Mouse (Mus musculus) lung, embryonic 14.5 days (tissue): Measurements from ENCODE around the gene Gpr146. TPM values are rescaled to one million over a fixed set of nuclear protein-coding genes. Genes with fewer than 3 reads are reported as not detected.
"Not testable (repeated sequence)": the region's sequence is repeated elsewhere in the genome, so short reads cannot be mapped to it uniquely, and the experiment has no call there.

Experiments used
- ATAC-seq: fragments of 200-750 bp; cut with Nextera tagmentation; 2 replicates; pipeline ENCODE4 v1.8.0; 2017; ENCODE audit warnings: mild to moderate bottlenecking, moderate TSS enrichment, moderate library complexity; ENCODE audit not compliant: insufficient read depth
- DNase-seq: peaks from one replicate; pipeline ENCODE4 v3.0.0-alpha.2; 2015
- H3K27ac ChIP-seq: fragments of 300-500 bp; sonication (generic); 2 replicates; pipeline ENCODE4 v1.5.1; 2014; ENCODE audit warnings: low read depth, mild to moderate bottlenecking, moderate library complexity
- H3K27me3 ChIP-seq: fragments of 300-500 bp; sonication (generic); 2 replicates; pipeline ENCODE4 v1.6.1; 2014; ENCODE audit warnings: low read length, control low read depth; ENCODE audit not compliant: insufficient read depth
- H3K36me3 ChIP-seq: fragments of 300-500 bp; sonication (generic); 2 replicates; pipeline ENCODE4 v1.6.1; 2014; ENCODE audit warnings: control low read depth; ENCODE audit not compliant: insufficient read depth
- H3K4me1 ChIP-seq: fragments of 300-500 bp; sonication (generic); 2 replicates; pipeline ENCODE4 v1.6.1; 2014; ENCODE audit warnings: antibody characterized with exemption, control low read depth; ENCODE audit not compliant: insufficient read depth
- H3K4me2 ChIP-seq: fragments of 300-500 bp; sonication (generic); 2 replicates; pipeline ENCODE4 v1.6.1; 2014; ENCODE audit warnings: mild to moderate bottlenecking
- H3K4me3 ChIP-seq: fragments of 300-500 bp; sonication (generic); 2 replicates; pipeline ENCODE4 v1.5.1; 2014; ENCODE audit warnings: low read depth, low read length
- H3K9ac ChIP-seq: fragments of 300-500 bp; sonication (generic); 2 replicates; pipeline ENCODE4 v1.6.1; 2014
- H3K9me3 ChIP-seq: fragments of 300-500 bp; sonication (generic); 2 replicates; pipeline ENCODE4 v1.6.1; 2016; ENCODE audit warnings: low read depth, low read length, control low read depth
- CTCF ChIP-seq: IDR thresholded peaks from 2 replicates; pipeline ENCODE4 v1.5.1; 2016; ENCODE audit warnings: antibody characterized with exemption, low read depth
- WGBS: fragments of 180-500 bp; shearing (Covaris S2); extraction: QIAGEN DNeasy Blood & Tissue Kit; methylation state at CpG from one replicate; pipeline ENCODE4 v1.1.7; 2014; 5-methylcytosine and 5-hydroxymethylcytosine counted together
- polyA plus RNA-seq: library from polyadenylated mRNA; unstranded; fragments of >200 nt; fragmentation: Nextera tagmentation; extraction: Ambion mirVana; gene quantifications from 2 replicates; pipeline ENCODE4 v1.2.1, GENCODE M21; 2014

Gpr146 gene
- polyA plus RNA-seq, 1 experiment from 2014 or later: 4.3 TPM

GRCm38 (mm10) chr5:139388694-139389675 lies 11.5 kb downstream of the Gpr146 start:
- Histone ChIP-seq H3K27me3 (no peaks in the 10 kb centered on the region), H3K4me3 (no peak overlapping the region), H3K27ac (peak overlapping the region; percentile 86), H3K4me2 (0 out of 2 replicates have a peak overlapping the region, but pooled peaks have one; percentile 20), H3K4me1 (peaks cover 26% of the 10 kb centered on the region), H3K36me3 (peaks cover 4% of the 10 kb centered on the region; the same call in 1 of the 2 replicates), H3K9me3 (no peaks in the 10 kb centered on the region), H3K9ac (peak overlapping the region; percentile 13; the same call in 1 of the 2 replicates)
- no peak for TF ChIP-seq CTCF
- ATAC-seq (no peak), DNase-seq (no peak)
- WGBS: 62% methylated on average over 17 of the region's 17 CpGs

GRCm38 (mm10) chr5:139389676-139390061 lies 12.2 kb downstream of the Gpr146 start:
- Histone ChIP-seq H3K9me3 (no peaks in the 10 kb centered on the region), H3K36me3 (peaks cover 4% of the 10 kb centered on the region; the same call in 1 of the 2 replicates), H3K27ac (peak overlapping the region; percentile 86), H3K4me3 (peak overlapping the region; percentile 4; the same call in 1 of the 2 replicates), H3K27me3 (no peaks in the 10 kb centered on the region), H3K4me2 (peak overlapping the region; percentile 20; the same call in 1 of the 2 replicates), H3K9ac (peak overlapping the region; percentile 34; the same call in 1 of the 2 replicates), H3K4me1 (peaks cover 26% of the 10 kb centered on the region)
- DNase-seq: peak; percentile 74
- ATAC-seq: peak; percentile 84
- TF ChIP-seq CTCF: no peak
- WGBS: 5% methylated on average over 6 of the region's 6 CpGs

GRCm38 (mm10) chr5:139390324-139391119 lies 13.0 kb downstream of the Gpr146 start:
- DNase-seq, ATAC-seq, H3K36me3 ChIP-seq, H3K9me3 ChIP-seq, H3K4me2 ChIP-seq, H3K27me3 ChIP-seq: not testable (repeated sequence)
- Histone ChIP-seq H3K4me1 (peaks cover 23% of the 10 kb centered on the region), H3K9ac (peak overlapping the region; percentile 34; the same call in 1 of the 2 replicates), H3K27ac (peak overlapping the region; percentile 86), H3K4me3 (peak overlapping the region; percentile 12; the same call in 1 of the 2 replicates)
- 72% methylated on average over 5 of the region's 5 CpGs for WGBS

GRCm38 (mm10) chr5:139391309-139391990 lies 14.0 kb downstream of the Gpr146 start:
- ATAC-seq (no peak), DNase-seq (no peak)
- Histone ChIP-seq H3K27ac (no peak overlapping the region), H3K4me2 (no peak overlapping the region; the same call in 1 of the 2 replicates), H3K9me3 (no peaks in the 10 kb centered on the region), H3K4me1 (peaks cover 23% of the 10 kb centered on the region), H3K9ac (0 out of 2 replicates have a peak overlapping the region, but pooled peaks have one; percentile 9), H3K4me3 (peak overlapping the region; percentile 12; the same call in 1 of the 2 replicates), H3K27me3 (no peaks in the 10 kb centered on the region), H3K36me3 (peaks cover 4% of the 10 kb centered on the region; the same call in 1 of the 2 replicates)
- TF ChIP-seq CTCF: no peak
- WGBS: 72% methylated on average over 11 of the region's 11 CpGs

GRCm38 (mm10) chr5:139392219-139393196 lies 15.0 kb downstream of the Gpr146 start:
- Histone ChIP-seq H3K4me1 (peaks cover 21% of the 10 kb centered on the region), H3K27ac (no peak overlapping the region), H3K36me3 (peaks cover 4% of the 10 kb centered on the region; the same call in 1 of the 2 replicates), H3K9me3 (no peaks in the 10 kb centered on the region), H3K4me3 (no peak overlapping the region), H3K9ac (no peak overlapping the region), H3K4me2 (no peak overlapping the region), H3K27me3 (no peaks in the 10 kb centered on the region)
- no peak for ATAC-seq
- WGBS: 92% methylated on average over 37 of the region's 37 CpGs
- no peak for DNase-seq
- TF ChIP-seq CTCF: no peak
